Mouse (Mus musculus) brown adipose tissue, adult 24 weeks (tissue): ENCODE measurements around the gene Ncoa4. TPM values are rescaled to one million over a fixed set of nuclear protein-coding genes. Genes with fewer than 3 reads are reported as not detected.
"Not testable (repeated sequence)": the region's sequence is repeated elsewhere in the genome, so short reads cannot be mapped to it uniquely, and the experiment has no call there.

ENCODE experiments used
- H3K27ac ChIP-seq: fragments of 200-500 bp; replicated peaks from 2 replicates; pipeline ENCODE4 v1.5.1; 2012; ENCODE audit warnings: low read depth, mild to moderate bottlenecking, low read length
- H3K4me1 ChIP-seq: fragments of 200-500 bp; 2 replicates; pipeline ENCODE4 v1.6.1; 2012; ENCODE audit warnings: low read length, mixed read lengths; ENCODE audit not compliant: control insufficient read depth, insufficient read depth, insufficient read length
- H3K4me3 ChIP-seq: fragments of 200-500 bp; 2 replicates; pipeline ENCODE4 v1.5.1; 2012; ENCODE audit warnings: low read depth, mild to moderate bottlenecking, low read length, moderate library complexity; ENCODE audit not compliant: insufficient read depth
- polyA plus RNA-seq: library from polyadenylated mRNA; stranded (reverse); fragments of >200 nt; gene quantifications from 2 replicates; pipeline ENCODE4 v1.2.4, GENCODE M21; 2012; ENCODE audit not compliant: missing spikeins, insufficient read depth, insufficient read length

The Ncoa4 gene
- 117 and 123 TPM in 2 replicates for polyA plus RNA-seq

GRCm38 (mm10) chr14:32159690-32160246, at the start of gene Ncoa4:
Gene Ncoa4, plus strand, starts transcription at chr14:32159865.
- Histone ChIP-seq H3K27ac (peak within 1 kb of the TSS; percentile 97), H3K4me3 (peak within 1 kb of the TSS; percentile 94), H3K4me1 (peaks cover 13% of the 10 kb centered on the region)

- H3K27ac ChIP-seq, H3K4me1 ChIP-seq, H3K4me3 ChIP-seq: not testable (repeated sequence)
Measured at GRCm38 (mm10) chr14:32112124-32112523, 47.5 kb upstream of the Ncoa4 start.

GRCm38 (mm10) chr14:32120940-32121919, 38.4 kb upstream of the Ncoa4 start:
- Histone ChIP-seq H3K27ac (no peak overlapping the region), H3K4me3 (no peak overlapping the region), H3K4me1 (no peaks in the 10 kb centered on the region)

GRCm38 (mm10) chr14:32121920-32122315, 37.7 kb upstream of the Ncoa4 start:
- H3K4me3 ChIP-seq, result no peak overlapping the region

GRCm38 (mm10) chr14:32124261-32124660, 35.4 kb upstream of the Ncoa4 start:
- Histone ChIP-seq H3K27ac (no peak overlapping the region), H3K4me3 (no peak overlapping the region), H3K4me1 (no peaks in the 10 kb centered on the region)

More at GRCm38 (mm10) chr14:32121920-32122315, 37.7 kb upstream of the Ncoa4 start:
- Histone ChIP-seq H3K4me1 (no peaks in the 10 kb centered on the region), H3K27ac (no peak overlapping the region)

GRCm38 (mm10) chr14:32125256-32125655, 34.4 kb upstream of the Ncoa4 start:
- not testable (repeated sequence) for H3K4me1 ChIP-seq, H3K27ac ChIP-seq, H3K4me3 ChIP-seq

- Histone ChIP-seq H3K27ac (no peak overlapping the region), H3K4me1 (no peaks in the 10 kb centered on the region), H3K4me3 (no peak overlapping the region)
Measured at GRCm38 (mm10) chr14:32128409-32128808, 31.3 kb upstream of the Ncoa4 start.

- no peak overlapping the region for H3K4me3 ChIP-seq
- H3K4me1 ChIP-seq, result no peaks in the 10 kb centered on the region
Measured at GRCm38 (mm10) chr14:32131836-32132235, 27.8 kb upstream of the Ncoa4 start.

GRCm38 (mm10) chr14:32134293-32134692, 25.4 kb upstream of the Ncoa4 start:
- Histone ChIP-seq H3K4me3 (no peak overlapping the region), H3K27ac (no peak overlapping the region), H3K4me1 (no peaks in the 10 kb centered on the region)

More at GRCm38 (mm10) chr14:32131836-32132235, 27.8 kb upstream of the Ncoa4 start:
- H3K27ac ChIP-seq, result no peak overlapping the region

GRCm38 (mm10) chr14:32136467-32136866, 23.2 kb upstream of the Ncoa4 start:
- not testable (repeated sequence) for H3K27ac ChIP-seq, H3K4me3 ChIP-seq, H3K4me1 ChIP-seq

- Histone ChIP-seq H3K4me3 (no peak overlapping the region), H3K4me1 (no peaks in the 10 kb centered on the region), H3K27ac (no peak overlapping the region)
Measured at GRCm38 (mm10) chr14:32140359-32140965, 19.2 kb upstream of the Ncoa4 start.

GRCm38 (mm10) chr14:32141723-32142122, 17.9 kb upstream of the Ncoa4 start, which contains the start of gene Msmb:
Gene Msmb, plus strand, starts transcription at chr14:32142023.
- no peak within 1 kb of the TSS for H3K4me3 ChIP-seq
- H3K27ac ChIP-seq, result no peak within 1 kb of the TSS
- no peaks in the 10 kb centered on the region for H3K4me1 ChIP-seq

GRCm38 (mm10) chr14:32144734-32145133, 14.9 kb upstream of the Ncoa4 start:
- Histone ChIP-seq H3K27ac (no peak overlapping the region), H3K4me3 (no peak overlapping the region), H3K4me1 (no peaks in the 10 kb centered on the region)

- Histone ChIP-seq H3K4me1 (no peaks in the 10 kb centered on the region), H3K4me3 (no peak overlapping the region), H3K27ac (no peak overlapping the region)
Measured at GRCm38 (mm10) chr14:32145401-32145800, 14.3 kb upstream of the Ncoa4 start.

GRCm38 (mm10) chr14:32145809-32146511, 13.7 kb upstream of the Ncoa4 start:
- no peaks in the 10 kb centered on the region for H3K4me1 ChIP-seq
- H3K4me3 ChIP-seq, result no peak overlapping the region
- no peak overlapping the region for H3K27ac ChIP-seq
